Mouse (Mus musculus) small intestine, adult 2 months (tissue): Measurements from ENCODE around the gene Hdac9.

ENCODE experiments used
- CTCF ChIP-seq: fragments of 200-500 bp; IDR thresholded peaks from 2 replicates; pipeline ENCODE4 v1.5.1; 2012; ENCODE audit warnings: low read depth, mild to moderate bottlenecking, control low read depth, inconsistent platforms, low read length, moderate library complexity, mixed read lengths; ENCODE audit not compliant: insufficient replicate concordance, insufficient read length; ENCODE audit errors: extremely low read depth
- POLR2A ChIP-seq: fragments of 200-500 bp; IDR thresholded peaks from 2 replicates; pipeline ENCODE4 v1.6.1; 2012; ENCODE audit warnings: low read depth, mild to moderate bottlenecking, control low read depth, inconsistent platforms, low read length, moderate library complexity

DNA sequence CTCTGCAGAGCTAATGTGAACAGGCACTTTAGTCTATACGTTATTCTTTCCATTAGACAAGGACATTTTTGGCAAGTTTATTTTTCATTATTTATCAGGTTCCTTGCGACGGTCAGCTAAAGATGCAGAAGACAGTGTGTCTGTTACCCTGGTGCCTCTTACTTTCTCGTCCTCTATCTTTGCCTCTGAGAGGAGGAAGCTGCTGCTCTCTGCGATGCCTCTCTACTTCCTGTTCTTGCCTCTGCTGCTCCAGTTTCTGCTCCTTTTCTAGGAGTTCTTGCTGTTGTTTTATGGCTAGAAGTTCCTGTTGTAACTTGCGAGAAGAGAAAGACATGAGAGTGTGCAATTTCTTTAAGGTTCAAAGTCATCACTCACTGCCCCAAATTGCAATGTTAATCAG lies 484.0 kb downstream of the Hdac9 start:
- TF ChIP-seq CTCF (no peak), POLR2A (no peak)
